In the genomic region with DNA sequence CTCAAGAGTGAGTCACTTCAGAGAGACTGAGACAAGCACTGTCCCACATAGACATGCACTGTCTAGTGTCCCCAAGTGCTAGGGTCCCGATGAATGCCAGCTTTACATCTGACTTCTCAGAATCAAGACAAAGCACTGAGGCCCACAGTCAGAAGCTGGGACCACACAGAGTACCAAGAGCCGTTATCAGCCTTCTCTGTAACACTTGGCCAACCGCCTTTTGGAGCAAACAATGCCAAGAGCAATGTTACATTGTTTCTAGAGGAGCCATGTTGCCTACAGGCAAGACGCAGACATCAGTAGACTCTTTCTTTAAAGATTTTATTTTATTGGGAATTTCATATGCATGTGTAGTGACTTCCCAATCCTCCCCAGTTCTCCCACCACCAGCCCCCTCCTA, we compare ENCODE assay signal across 24 mouse cellular contexts.
"Had no signal": no experiment of that assay in that cellular context is flagged by ENCODE, and none has a peak within 500 bp of the region (broad histone marks: within the 10 kb centered on the region; RNA-seq: fewer than 3 reads in every experiment).

No protein-coding gene starts in this region.

- H3K9me3 ChIP-seq: limb, embryonic 12.5 days; limb, embryonic 15.5 days; lung, embryonic 15.5 days; midbrain, embryonic 12.5 days; midbrain, embryonic 15.5 days; neural tube, embryonic 12.5 days; neural tube, embryonic 15.5 days; stomach, embryonic 15.5 days had no signal

- H3K4me2 ChIP-seq: limb, embryonic 12.5 days; limb, embryonic 15.5 days; liver, embryonic 11.5 days; lung, embryonic 15.5 days; midbrain, embryonic 12.5 days; midbrain, embryonic 15.5 days; neural tube, embryonic 12.5 days; neural tube, embryonic 15.5 days; stomach, embryonic 15.5 days had no signal

- H3K27me3 ChIP-seq: limb, embryonic 12.5 days; limb, embryonic 15.5 days; lung, embryonic 15.5 days; midbrain, embryonic 12.5 days; midbrain, embryonic 15.5 days; neural tube, embryonic 12.5 days; neural tube, embryonic 15.5 days; stomach, embryonic 15.5 days had no signal

- H3K36me3 ChIP-seq: limb, embryonic 12.5 days; lung, embryonic 15.5 days; midbrain, embryonic 12.5 days; midbrain, embryonic 15.5 days; neural tube, embryonic 12.5 days; neural tube, embryonic 15.5 days; stomach, embryonic 15.5 days had no signal

- H3K4me1 ChIP-seq: limb, embryonic 15.5 days; neural tube, embryonic 12.5 days had no signal

- ATAC-seq: intestine, embryonic 16.5 days; midbrain, embryonic 15.5 days had no signal

- H3K9ac ChIP-seq: limb, embryonic 12.5 days; limb, embryonic 15.5 days; liver, embryonic 14.5 days; lung, embryonic 15.5 days; midbrain, embryonic 12.5 days; midbrain, embryonic 15.5 days; neural tube, embryonic 12.5 days; neural tube, embryonic 15.5 days; stomach, embryonic 15.5 days had no signal

- H3K27ac ChIP-seq: layer of hippocampus, adult 2 months; limb, embryonic 12.5 days; limb, embryonic 15.5 days; liver, embryonic 14.5 days; lung, embryonic 15.5 days; midbrain, embryonic 12.5 days; midbrain, embryonic 15.5 days; neural tube, embryonic 12.5 days; neural tube, embryonic 15.5 days; stomach, embryonic 15.5 days had no signal

- DNase-seq: kidney, adult 18-20 months; kidney, adult 9 months; kidney, postnatal 14 days; left cerebral cortex, postnatal 4 days; lung, adult 18-20 months; lung, postnatal 14 days; lung, postnatal 4 days; right cerebral cortex, adult 18-20 months; right cerebral cortex, postnatal 25 days; spleen, adult 18-20 months; thymus, adult 18-20 months; thymus, postnatal 36 days had no signal

- H3K4me3 ChIP-seq: layer of hippocampus, adult 2 months; limb, embryonic 12.5 days; limb, embryonic 15.5 days; lung, embryonic 15.5 days; midbrain, embryonic 12.5 days; midbrain, embryonic 15.5 days; neural tube, embryonic 12.5 days; neural tube, embryonic 15.5 days; stomach, embryonic 15.5 days had no signal
